Mouse (Mus musculus): ENCODE measurements around the gene Mpp2. TPM values are rescaled to one million over a fixed set of nuclear protein-coding genes. Genes with fewer than 3 reads are reported as not detected.

Gene Mpp2
- total RNA-seq (2021) = 100 to 1,000 TPM; 146 to 157 TPM
- long read RNA-seq, experiment 1, full-length matches to known transcripts = 68 of 119 reads
- long read RNA-seq, experiment 1, partial matches to known transcripts = 28 of 119 reads
- long read RNA-seq, experiment 1, other reads (novel, unspliced or antisense) = 23 of 119 reads
- long read RNA-seq, experiment 2, full-length matches to known transcripts = 55 of 102 reads
- long read RNA-seq, experiment 2, partial matches to known transcripts = 31 of 102 reads
- long read RNA-seq, experiment 2, other reads (novel, unspliced or antisense) = 16 of 102 reads

- TF ChIP-seq CTCF (IDR thresholded peaks at IDR 0.05) = no peak
- intact Hi-C loops (cut with DNase I) = loop anchor here (1.0 to 2.0 kb wide), 3 partner anchors 27 to 103 kb away; partner anchors contain the start of gene Cfap97d1
- peak within 1 kb of the TSS; percentile 67 for H3K4me3 ChIP-seq
- DNase-seq (ENCODE audit: extremely low spot score in 1 of 2, low spot score in 2 of 2) = peak; percentile 74 to 76
- peak within 1 kb of the TSS; percentile 99 for H3K27ac ChIP-seq
These were observed at the start of gene Mpp2 for GRCm38 (mm10) chr11:102087931-102088898. TSS of gene Mpp2 (minus strand) at chr11:102088515.

GRCm38 (mm10) chr11:102137625-102138446 is 49.5 kb upstream of the Mpp2 start:
- Histone ChIP-seq H3K27ac (no peak overlapping the region), H3K4me3 (no peak overlapping the region)
- no peak for DNase-seq (ENCODE audit: extremely low spot score in 1 of 2, low spot score in 2 of 2)
- no peak for TF ChIP-seq CTCF (IDR thresholded peaks at IDR 0.05)
- intact Hi-C loops (cut with DNase I) = loop anchor here (1.0 to 2.0 kb wide), 3 partner anchors 36 to 151 kb away; partner anchors contain the start of gene Dusp3

- no peak for DNase-seq (ENCODE audit: extremely low spot score in 1 of 2, low spot score in 2 of 2)
- no peak overlapping the region for H3K4me3 ChIP-seq
- no peak overlapping the region for H3K27ac ChIP-seq
- no peak for TF ChIP-seq CTCF (IDR thresholded peaks at IDR 0.05)
- intact Hi-C loops (cut with DNase I) = no loop called here
These were observed 46.2 kb upstream of the Mpp2 start for GRCm38 (mm10) chr11:102134516-102134915.

GRCm38 (mm10) chr11:102117386-102117785 is 29.1 kb upstream of the Mpp2 start:
- H3K4me3 ChIP-seq = no peak overlapping the region
- intact Hi-C loops (cut with DNase I) = no loop called here
- no peak overlapping the region for H3K27ac ChIP-seq
- TF ChIP-seq CTCF (IDR thresholded peaks at IDR 0.05) = no peak
- no peak for DNase-seq (ENCODE audit: extremely low spot score in 1 of 2, low spot score in 2 of 2)

GRCm38 (mm10) chr11:102116241-102116640 is 27.9 kb upstream of the Mpp2 start:
- Histone ChIP-seq H3K4me3 (no peak overlapping the region), H3K27ac (no peak overlapping the region)
- TF ChIP-seq CTCF (IDR thresholded peaks at IDR 0.05) = no peak
- no peak for DNase-seq (ENCODE audit: extremely low spot score in 1 of 2, low spot score in 2 of 2)
- intact Hi-C loops (cut with DNase I) = no loop called here

- no peak overlapping the region for H3K4me3 ChIP-seq
- no peak overlapping the region for H3K27ac ChIP-seq
- intact Hi-C loops (cut with DNase I) = no loop called here
- DNase-seq (ENCODE audit: extremely low spot score in 1 of 2, low spot score in 2 of 2) = no peak
- TF ChIP-seq CTCF (IDR thresholded peaks at IDR 0.05) = no peak
These were observed 23.3 kb upstream of the Mpp2 start for GRCm38 (mm10) chr11:102111576-102111975.

GRCm38 (mm10) chr11:102107732-102108131 is 19.4 kb upstream of the Mpp2 start, which contains the start of gene Pyy:
TSS of gene Pyy (minus strand) at chr11:102107832.
- no peak for DNase-seq (ENCODE audit: extremely low spot score in 1 of 2, low spot score in 2 of 2)
- intact Hi-C loops (cut with DNase I) = loop anchor here (10.0 kb wide), 1 partner anchor 193 kb away; no protein-coding TSS in a partner anchor
- H3K4me3 ChIP-seq = no peak within 1 kb of the TSS
- TF ChIP-seq CTCF (IDR thresholded peaks at IDR 0.05) = no peak
- no peak within 1 kb of the TSS for H3K27ac ChIP-seq

- intact Hi-C loops (cut with DNase I) = loop anchor here (10.0 kb wide), 1 partner anchor 192 kb away; no protein-coding TSS in a partner anchor
- no peak overlapping the region for H3K4me3 ChIP-seq
- H3K27ac ChIP-seq = no peak overlapping the region
- no peak for TF ChIP-seq CTCF (IDR thresholded peaks at IDR 0.05)
- DNase-seq (ENCODE audit: extremely low spot score in 1 of 2, low spot score in 2 of 2) = no peak
These were observed 18.6 kb upstream of the Mpp2 start for GRCm38 (mm10) chr11:102106911-102107310.

- DNase-seq (ENCODE audit: extremely low spot score in 1 of 2, low spot score in 2 of 2) = peak; percentile 62 to 72
- intact Hi-C loops (cut with DNase I) = loop anchor here (1.0 to 10.0 kb wide), 3 partner anchors 36 to 188 kb away; partner anchors contain the start of gene Asb16
- no peak overlapping the region for H3K4me3 ChIP-seq
- H3K27ac ChIP-seq = no peak overlapping the region
- peak; percentile 98 for TF ChIP-seq CTCF (IDR thresholded peaks at IDR 0.05)
These were observed 14.4 kb upstream of the Mpp2 start for GRCm38 (mm10) chr11:102102485-102103258.

GRCm38 (mm10) chr11:102101219-102101618 is 12.9 kb upstream of the Mpp2 start, which contains the start of gene Ppy:
TSS of gene Ppy (minus strand) at chr11:102101319.
- no peak within 1 kb of the TSS for H3K4me3 ChIP-seq
- TF ChIP-seq CTCF (IDR thresholded peaks at IDR 0.05) = no peak
- H3K27ac ChIP-seq = no peak within 1 kb of the TSS
- no peak for DNase-seq (ENCODE audit: extremely low spot score in 1 of 2, low spot score in 2 of 2)
- intact Hi-C loops (cut with DNase I) = loop anchor here (5.0 to 10.0 kb wide), 2 partner anchors 166 to 186 kb away; partner anchors contain the start of gene Asb16

All from left cerebral cortex, adult 2 months (tissue).